Mouse (Mus musculus) CD4-positive helper T cell, adult 2 months (primary cell): ENCODE results near the gene Fam149a.

Experiments
- DNase-seq: peaks from one replicate; pipeline ENCODE4 v3.0.0-alpha.2; 2012; ENCODE audit warnings: low read depth, missing footprints, low spot score

Fam149a gene

GRCm38 (mm10) chr8:45381963-45382347, at the start of gene Fam149a:
Gene Fam149a (minus strand): TSS chr8:45382291.
- no peak for DNase-seq

- no peak for DNase-seq
Observed at GRCm38 (mm10) chr8:45420151-45420550, 38.1 kb upstream of the Fam149a start.

GRCm38 (mm10) chr8:45414965-45415364, 32.9 kb upstream of the Fam149a start:
- no peak for DNase-seq

GRCm38 (mm10) chr8:45410882-45411281, 28.8 kb upstream of the Fam149a start, which contains the start of gene Tlr3:
Gene Tlr3 (minus strand): TSS chr8:45411080.
- DNase-seq = no peak

- peak; percentile 35 for DNase-seq
Observed at GRCm38 (mm10) chr8:45410146-45410880, 28.2 kb upstream of the Fam149a start.

GRCm38 (mm10) chr8:45409702-45410101, 27.6 kb upstream of the Fam149a start:
- DNase-seq = no peak

GRCm38 (mm10) chr8:45383250-45383649, 1.2 kb upstream of the Fam149a start:
- no peak for DNase-seq

GRCm38 (mm10) chr8:45381075-45381962, 772 bp downstream of the Fam149a start:
- no peak for DNase-seq

GRCm38 (mm10) chr8:45380598-45380997, 1.5 kb downstream of the Fam149a start:
- no peak for DNase-seq

GRCm38 (mm10) chr8:45374071-45374470, 8.0 kb downstream of the Fam149a start:
- DNase-seq = no peak

GRCm38 (mm10) chr8:45367154-45367553, 14.9 kb downstream of the Fam149a start:
- no peak for DNase-seq

GRCm38 (mm10) chr8:45363220-45363619, 18.9 kb downstream of the Fam149a start:
- DNase-seq = no peak

- DNase-seq = no peak
Observed at GRCm38 (mm10) chr8:45362323-45362722, 19.8 kb downstream of the Fam149a start.

GRCm38 (mm10) chr8:45359091-45359605, 22.9 kb downstream of the Fam149a start:
- DNase-seq = no peak

- no peak for DNase-seq
Observed at GRCm38 (mm10) chr8:45358132-45358918, 23.8 kb downstream of the Fam149a start.

- no peak for DNase-seq
Observed at GRCm38 (mm10) chr8:45355809-45356208, 26.3 kb downstream of the Fam149a start.

GRCm38 (mm10) chr8:45345031-45345430, 37.1 kb downstream of the Fam149a start:
- peak; percentile 74 for DNase-seq

GRCm38 (mm10) chr8:45344298-45344697, 37.8 kb downstream of the Fam149a start:
- no peak for DNase-seq

GRCm38 (mm10) chr8:45341630-45342628, 40.2 kb downstream of the Fam149a start:
- no peak for DNase-seq

- DNase-seq = no peak
Observed at GRCm38 (mm10) chr8:45333493-45333892, 48.6 kb downstream of the Fam149a start.
